Mouse (Mus musculus): Measurements from ENCODE around the gene Scfd2. TPM values are rescaled to one million over a fixed set of nuclear protein-coding genes. Genes with fewer than 3 reads are reported as not detected.

The Scfd2 gene
- polyA plus RNA-seq, 1 experiment: 3.1 TPM

GRCm38 (mm10) chr5:74412557-74412956, 119.0 kb downstream of the Scfd2 start:
- Histone ChIP-seq H3K4me1 (ENCODE audit: control insufficient read depth, insufficient read depth, low read length) (no peaks in the 10 kb centered on the region), H3K4me3 (replicated peaks; ENCODE audit: control insufficient read depth, low read depth, low read length) (no peak overlapping the region), H3K27ac (ENCODE audit: control insufficient read depth, insufficient read depth, low read depth, low read length, poor library complexity) (no peak overlapping the region)
- no peak for TF ChIP-seq CTCF (IDR thresholded peaks at IDR 0.05; ENCODE audit: control insufficient read depth, insufficient read depth, low read length)
- no peak for TF ChIP-seq POLR2A (IDR thresholded peaks at IDR 0.05; ENCODE audit: borderline replicate concordance, control insufficient read depth, low read depth, low read length)
- 92% methylated on average over 3 of the region's 3 CpGs for WGBS

- H3K27ac ChIP-seq (ENCODE audit: control insufficient read depth, insufficient read depth, low read depth, low read length, poor library complexity): no peak overlapping the region
- no peak for TF ChIP-seq CTCF (IDR thresholded peaks at IDR 0.05; ENCODE audit: control insufficient read depth, insufficient read depth, low read length)
- 83% methylated on average over 4 of the region's 5 CpGs for WGBS
Measured at GRCm38 (mm10) chr5:74404887-74405286, 126.7 kb downstream of the Scfd2 start.

GRCm38 (mm10) chr5:74404083-74404482, 127.5 kb downstream of the Scfd2 start:
- WGBS: 10% methylated on average over 5 of the region's 5 CpGs
- H3K27ac ChIP-seq (ENCODE audit: control insufficient read depth, insufficient read depth, low read depth, low read length, poor library complexity): no peak overlapping the region
- no peaks in the 10 kb centered on the region for H3K4me1 ChIP-seq (ENCODE audit: control insufficient read depth, insufficient read depth, low read length)

More at GRCm38 (mm10) chr5:74404887-74405286, 126.7 kb downstream of the Scfd2 start:
- Histone ChIP-seq H3K4me1 (ENCODE audit: control insufficient read depth, insufficient read depth, low read length) (no peaks in the 10 kb centered on the region), H3K4me3 (replicated peaks; ENCODE audit: control insufficient read depth, low read depth, low read length) (no peak overlapping the region)

GRCm38 (mm10) chr5:74402626-74403025, 128.9 kb downstream of the Scfd2 start:
- TF ChIP-seq POLR2A (IDR thresholded peaks at IDR 0.05; ENCODE audit: borderline replicate concordance, control insufficient read depth, low read depth, low read length) (no peak), CTCF (IDR thresholded peaks at IDR 0.05; ENCODE audit: control insufficient read depth, insufficient read depth, low read length) (no peak)
- WGBS: 32% methylated on average over 4 of the region's 4 CpGs
- H3K27ac ChIP-seq (ENCODE audit: control insufficient read depth, insufficient read depth, low read depth, low read length, poor library complexity): no peak overlapping the region; the same call in 1 of the 2 replicates
- H3K4me1 ChIP-seq (ENCODE audit: control insufficient read depth, insufficient read depth, low read length): no peaks in the 10 kb centered on the region
- no peak overlapping the region for H3K4me3 ChIP-seq (replicated peaks; ENCODE audit: control insufficient read depth, low read depth, low read length)

More at GRCm38 (mm10) chr5:74404083-74404482, 127.5 kb downstream of the Scfd2 start:
- H3K4me3 ChIP-seq (replicated peaks; ENCODE audit: control insufficient read depth, low read depth, low read length): no peak overlapping the region
- TF ChIP-seq POLR2A (IDR thresholded peaks at IDR 0.05; ENCODE audit: borderline replicate concordance, control insufficient read depth, low read depth, low read length): no peak
- no peak for TF ChIP-seq CTCF (IDR thresholded peaks at IDR 0.05; ENCODE audit: control insufficient read depth, insufficient read depth, low read length)

GRCm38 (mm10) chr5:74391806-74392205, 139.8 kb downstream of the Scfd2 start:
- H3K4me3 ChIP-seq (replicated peaks; ENCODE audit: control insufficient read depth, low read depth, low read length): no peak overlapping the region
- H3K27ac ChIP-seq (ENCODE audit: control insufficient read depth, insufficient read depth, low read depth, low read length, poor library complexity): no peak overlapping the region
- no peaks in the 10 kb centered on the region for H3K4me1 ChIP-seq (ENCODE audit: control insufficient read depth, insufficient read depth, low read length)
- 84% methylated on average over 2 of the region's 2 CpGs for WGBS
- TF ChIP-seq CTCF (IDR thresholded peaks at IDR 0.05; ENCODE audit: control insufficient read depth, insufficient read depth, low read length) (no peak), POLR2A (IDR thresholded peaks at IDR 0.05; ENCODE audit: borderline replicate concordance, control insufficient read depth, low read depth, low read length) (no peak)

GRCm38 (mm10) chr5:74391346-74391745, 140.2 kb downstream of the Scfd2 start:
- 88% methylated on average over 5 of the region's 5 CpGs for WGBS
- Histone ChIP-seq H3K4me1 (ENCODE audit: control insufficient read depth, insufficient read depth, low read length) (no peaks in the 10 kb centered on the region), H3K27ac (ENCODE audit: control insufficient read depth, insufficient read depth, low read depth, low read length, poor library complexity) (no peak overlapping the region), H3K4me3 (replicated peaks; ENCODE audit: control insufficient read depth, low read depth, low read length) (no peak overlapping the region)
- no peak for TF ChIP-seq CTCF (IDR thresholded peaks at IDR 0.05; ENCODE audit: control insufficient read depth, insufficient read depth, low read length)
- TF ChIP-seq POLR2A (IDR thresholded peaks at IDR 0.05; ENCODE audit: borderline replicate concordance, control insufficient read depth, low read depth, low read length): no peak

- H3K27ac ChIP-seq (ENCODE audit: control insufficient read depth, insufficient read depth, low read depth, low read length, poor library complexity): no peak overlapping the region
- no peak overlapping the region for H3K4me3 ChIP-seq (replicated peaks; ENCODE audit: control insufficient read depth, low read depth, low read length)
- H3K4me1 ChIP-seq (ENCODE audit: control insufficient read depth, insufficient read depth, low read length): no peaks in the 10 kb centered on the region
- TF ChIP-seq POLR2A (IDR thresholded peaks at IDR 0.05; ENCODE audit: borderline replicate concordance, control insufficient read depth, low read depth, low read length): no peak
- TF ChIP-seq CTCF (IDR thresholded peaks at IDR 0.05; ENCODE audit: control insufficient read depth, insufficient read depth, low read length): no peak
- WGBS: 73% methylated on average over 2 of the region's 2 CpGs
Measured at GRCm38 (mm10) chr5:74388849-74389248, 142.7 kb downstream of the Scfd2 start.

GRCm38 (mm10) chr5:74388101-74388500, 143.5 kb downstream of the Scfd2 start:
- TF ChIP-seq CTCF (IDR thresholded peaks at IDR 0.05; ENCODE audit: control insufficient read depth, insufficient read depth, low read length): no peak
- TF ChIP-seq POLR2A (IDR thresholded peaks at IDR 0.05; ENCODE audit: borderline replicate concordance, control insufficient read depth, low read depth, low read length): no peak
- H3K4me3 ChIP-seq (replicated peaks; ENCODE audit: control insufficient read depth, low read depth, low read length): no peak overlapping the region
- 80% methylated on average over 6 of the region's 6 CpGs for WGBS

More at GRCm38 (mm10) chr5:74388101-74388500, 143.5 kb downstream of the Scfd2 start:
- Histone ChIP-seq H3K27ac (ENCODE audit: control insufficient read depth, insufficient read depth, low read depth, low read length, poor library complexity) (no peak overlapping the region), H3K4me1 (ENCODE audit: control insufficient read depth, insufficient read depth, low read length) (no peaks in the 10 kb centered on the region)

Data from bone marrow, adult 2 months (tissue).